Mouse (Mus musculus) embryonic facial prominence, embryonic 15.5 days (tissue): Measurements from ENCODE around the gene Rspo1. TPM values are rescaled to one million over a fixed set of nuclear protein-coding genes. Genes with fewer than 3 reads are reported as not detected.
"Not testable (repeated sequence)": the region's sequence is repeated elsewhere in the genome, so short reads cannot be mapped to it uniquely, and the experiment has no call there.

ENCODE experiments used
- ATAC-seq: fragments of 200-750 bp; cut with Nextera tagmentation; 2 replicates; pipeline ENCODE4 v1.8.0; 2017; ENCODE audit warnings: low read depth, moderate TSS enrichment; ENCODE audit not compliant: insufficient number of reproducible peaks, low FRiP score, low TSS enrichment
- H3K27ac ChIP-seq: fragments of 300-500 bp; sonication (generic); replicated peaks from 2 replicates; pipeline ENCODE4 v1.5.1; 2015; ENCODE audit warnings: mild to moderate bottlenecking, inconsistent platforms
- H3K27me3 ChIP-seq: fragments of 300-500 bp; sonication (generic); 2 replicates; pipeline ENCODE4 v1.6.1; 2015; ENCODE audit warnings: inconsistent platforms
- H3K36me3 ChIP-seq: fragments of 300-500 bp; sonication (generic); 2 replicates; pipeline ENCODE4 v1.6.1; 2015; ENCODE audit warnings: mild to moderate bottlenecking, inconsistent platforms
- H3K4me1 ChIP-seq: fragments of 300-500 bp; sonication (generic); 2 replicates; pipeline ENCODE4 v1.6.1; 2015; ENCODE audit warnings: inconsistent platforms
- H3K4me2 ChIP-seq: fragments of 300-500 bp; sonication (generic); replicated peaks from 2 replicates; pipeline ENCODE4 v1.6.1; 2015; ENCODE audit warnings: mild to moderate bottlenecking, inconsistent platforms
- H3K4me3 ChIP-seq: fragments of 300-500 bp; sonication (generic); replicated peaks from 2 replicates; pipeline ENCODE4 v1.5.1; 2015; ENCODE audit warnings: mild to moderate bottlenecking, inconsistent platforms
- H3K9ac ChIP-seq: fragments of 300-500 bp; sonication (generic); 2 replicates; pipeline ENCODE4 v1.6.1; 2015; ENCODE audit warnings: inconsistent platforms
- H3K9me3 ChIP-seq: fragments of 300-500 bp; sonication (generic); replicated peaks from 2 replicates; pipeline ENCODE4 v1.6.1; 2016; ENCODE audit warnings: inconsistent platforms
- WGBS: fragments of 180-500 bp; shearing (Covaris S2); methylation state at CpG from one replicate; pipeline ENCODE4 v1.1.7; 2015; 5-methylcytosine and 5-hydroxymethylcytosine counted together
- polyA plus RNA-seq: library from polyadenylated mRNA; unstranded; fragments of >200 nt; fragmentation: Nextera tagmentation; extraction: Ambion mirVana; gene quantifications from 2 replicates; pipeline ENCODE4 v1.2.1, GENCODE M21; 2015

Rspo1 gene
- polyA plus RNA-seq: 21.7 and 23.5 TPM in 2 replicates

DNA sequence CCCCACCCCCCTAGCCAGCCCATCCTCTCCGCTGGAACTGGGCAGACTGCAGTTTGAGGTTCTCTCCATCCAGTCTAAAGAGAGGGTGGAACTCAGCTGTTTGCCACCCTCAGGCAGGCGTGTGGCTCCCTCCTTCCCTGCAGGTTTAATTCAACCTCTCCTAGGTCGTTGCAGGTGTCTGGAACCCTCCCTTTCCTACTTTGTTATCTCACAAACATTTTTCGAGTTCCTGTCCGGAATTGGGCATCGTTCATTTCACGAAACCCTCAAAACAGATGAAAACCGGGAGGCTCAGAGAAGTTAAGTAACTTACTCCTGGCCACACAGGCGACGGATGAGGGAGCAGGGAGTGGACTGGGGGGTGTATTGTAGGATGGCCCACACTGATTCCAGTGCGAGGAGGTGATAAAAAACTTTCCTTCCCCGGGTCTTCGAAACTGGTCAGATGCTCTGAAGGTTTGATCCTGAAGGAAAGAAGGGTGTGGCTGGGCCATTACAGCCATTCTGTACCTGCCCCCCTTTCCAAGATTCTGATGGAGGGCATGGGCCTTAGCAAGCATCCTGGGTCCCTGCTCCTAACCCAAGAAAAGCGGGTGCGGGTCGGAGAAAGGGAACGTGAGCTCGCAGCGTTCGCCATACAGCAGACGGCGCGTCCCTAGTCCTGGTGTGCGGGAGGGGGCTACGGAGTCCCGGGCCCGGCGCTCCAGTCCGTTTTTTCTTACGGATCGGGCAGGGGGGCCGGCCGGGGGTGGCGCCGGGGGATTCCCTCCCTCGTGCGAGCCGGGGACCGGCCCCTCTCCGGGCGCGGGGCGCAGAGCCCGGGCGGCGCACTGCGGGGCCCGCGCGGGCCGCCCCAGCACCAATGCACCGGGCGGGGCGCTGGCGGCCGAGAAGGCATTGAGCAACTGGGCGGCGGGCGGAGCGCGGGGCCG is at the start of gene Rspo1:
Gene Rspo1, plus strand, starts transcription at position 760 of the 932 bp plus-strand sequence.
- WGBS: under 1% methylated on average over 50 of the region's 62 CpGs
- H3K9me3 ChIP-seq: no peaks in the 10 kb centered on the region

DNA sequence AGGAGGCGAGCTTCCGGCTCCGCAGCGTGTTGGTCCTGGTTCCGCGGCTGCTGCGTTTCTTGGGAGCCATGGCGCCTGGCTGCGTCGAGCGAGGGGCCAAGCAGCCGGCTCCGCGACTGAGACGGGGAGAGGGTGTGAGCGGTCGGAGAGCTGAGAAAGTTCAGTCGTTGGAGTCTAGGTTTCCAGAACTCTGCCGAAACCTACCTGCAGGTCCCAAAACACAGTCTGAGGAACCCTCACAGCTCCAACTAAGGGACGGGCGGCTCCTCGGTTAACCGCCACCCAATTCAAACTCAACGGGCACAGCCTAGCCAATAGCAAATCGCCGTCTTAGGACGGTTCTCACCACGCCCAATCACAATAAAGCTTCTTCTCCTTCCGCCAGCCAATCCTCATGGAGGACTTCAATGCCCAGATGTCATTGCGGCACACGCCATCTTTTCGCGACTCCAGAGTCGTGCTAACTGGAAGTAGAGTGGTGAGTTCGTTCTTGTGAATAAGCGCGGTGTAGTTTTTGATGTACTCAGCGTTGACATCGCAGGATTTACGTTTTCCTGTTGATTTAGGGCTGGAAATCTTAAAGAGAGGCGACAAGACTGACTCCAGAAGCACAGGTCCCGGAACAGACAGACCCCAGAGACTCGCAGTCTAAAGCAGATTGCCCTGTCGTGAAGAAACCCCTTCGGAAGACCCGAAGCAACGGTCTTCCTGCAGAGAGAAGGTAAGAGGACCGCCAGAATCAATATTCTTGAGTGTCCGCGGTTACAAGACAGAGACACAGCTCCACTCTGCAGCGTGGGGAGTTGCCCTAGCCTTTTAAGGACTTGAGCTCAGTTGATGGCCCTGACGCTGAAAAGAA is 49.4 kb upstream of the Rspo1 start, which contains the start of gene 9930104L06Rik:
Gene 9930104L06Rik, plus strand, starts transcription at position 436 of the 859 bp plus-strand sequence.
- H3K9me3 ChIP-seq: no peaks in the 10 kb centered on the region
- ATAC-seq: peak; percentile 97

More for the DNA sequence above, at the start of gene Rspo1:
- Histone ChIP-seq H3K27me3 (peaks cover 90% of the 10 kb centered on the region), H3K4me3 (peak within 1 kb of the TSS; percentile 56), H3K27ac (peak within 1 kb of the TSS; percentile 51; the same call in 1 of the 2 replicates), H3K4me1 (peaks cover 52% of the 10 kb centered on the region), H3K4me2 (peak within 1 kb of the TSS; percentile 80), H3K9ac (peak within 1 kb of the TSS; percentile 45), H3K36me3 (no peaks in the 10 kb centered on the region)
- ATAC-seq: peak; percentile 66

DNA sequence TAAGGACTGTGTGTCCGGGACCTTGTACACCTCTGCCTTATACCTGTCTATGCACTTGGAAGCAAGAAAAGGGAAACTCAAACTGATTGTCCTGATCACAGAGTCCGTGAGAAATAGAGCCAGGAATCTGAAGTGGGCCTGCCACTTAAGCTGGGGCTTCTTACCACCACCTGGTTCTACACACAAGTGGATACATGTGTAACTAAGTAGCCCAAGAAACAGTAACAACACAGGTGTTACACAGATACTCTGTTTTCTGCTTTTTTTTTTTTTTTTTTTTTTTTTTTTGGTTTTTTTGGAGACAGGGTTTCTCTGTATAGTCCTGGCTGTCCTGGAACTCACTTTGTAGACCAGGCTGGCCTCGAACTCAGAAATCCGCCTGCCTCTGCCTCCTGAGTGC is 47.0 kb upstream of the Rspo1 start, which contains the start of gene Cdca8:
Gene Cdca8, minus strand, starts transcription at position 101 of the 400 bp plus-strand sequence.
- not testable (repeated sequence) for H3K9ac ChIP-seq, H3K4me2 ChIP-seq, ATAC-seq, H3K27me3 ChIP-seq, H3K27ac ChIP-seq, H3K9me3 ChIP-seq
- 0 out of 2 replicates have a peak within 1 kb of the TSS, but pooled peaks have one; percentile 88 for H3K4me3 ChIP-seq
- peaks cover 25% of the 10 kb centered on the region for H3K4me1 ChIP-seq
- 97% methylated on average over 4 of the region's 4 CpGs for WGBS
- peaks cover 35% of the 10 kb centered on the region for H3K36me3 ChIP-seq

More for the DNA sequence above, 49.4 kb upstream of the Rspo1 start, which contains the start of gene 9930104L06Rik:
- Histone ChIP-seq H3K27me3 (no peaks in the 10 kb centered on the region), H3K9ac (peak within 1 kb of the TSS; percentile 74), H3K4me2 (peak within 1 kb of the TSS; percentile 89), H3K4me3 (peak within 1 kb of the TSS; percentile 88), H3K4me1 (peaks cover 25% of the 10 kb centered on the region), H3K36me3 (peaks cover 26% of the 10 kb centered on the region), H3K27ac (peak within 1 kb of the TSS; percentile 60)
- under 1% methylated on average over 52 of the region's 52 CpGs for WGBS

DNA sequence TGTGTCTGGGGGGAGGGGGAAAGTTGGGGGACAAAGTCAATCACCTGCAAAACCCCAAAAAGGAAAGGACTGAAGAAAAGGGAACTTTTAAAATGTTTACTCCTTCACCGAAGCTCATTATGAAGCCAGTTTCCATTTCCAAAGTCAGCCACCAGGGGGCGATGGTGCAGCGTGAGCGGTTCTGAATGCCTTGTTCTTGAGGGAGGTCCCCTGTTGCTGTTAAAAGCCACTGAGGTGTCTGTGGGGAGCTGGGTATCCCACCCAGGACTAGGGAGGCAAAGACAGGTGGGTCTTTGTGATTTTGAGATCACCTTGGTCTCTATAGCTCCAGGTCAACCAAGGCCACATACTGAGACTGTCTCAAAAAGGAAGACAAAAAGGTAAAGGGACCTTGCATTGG is 43.2 kb upstream of the Rspo1 start:
- Histone ChIP-seq H3K36me3 (peaks cover 35% of the 10 kb centered on the region), H3K4me1 (peaks cover 1% of the 10 kb centered on the region; the same call in 1 of the 2 replicates), H3K4me2 (no peak overlapping the region), H3K9ac (no peak overlapping the region), H3K4me3 (no peak overlapping the region), H3K27ac (no peak overlapping the region), H3K9me3 (no peaks in the 10 kb centered on the region), H3K27me3 (no peaks in the 10 kb centered on the region)
- WGBS: 9% methylated on average over 4 of the region's 4 CpGs
- ATAC-seq: no peak

DNA sequence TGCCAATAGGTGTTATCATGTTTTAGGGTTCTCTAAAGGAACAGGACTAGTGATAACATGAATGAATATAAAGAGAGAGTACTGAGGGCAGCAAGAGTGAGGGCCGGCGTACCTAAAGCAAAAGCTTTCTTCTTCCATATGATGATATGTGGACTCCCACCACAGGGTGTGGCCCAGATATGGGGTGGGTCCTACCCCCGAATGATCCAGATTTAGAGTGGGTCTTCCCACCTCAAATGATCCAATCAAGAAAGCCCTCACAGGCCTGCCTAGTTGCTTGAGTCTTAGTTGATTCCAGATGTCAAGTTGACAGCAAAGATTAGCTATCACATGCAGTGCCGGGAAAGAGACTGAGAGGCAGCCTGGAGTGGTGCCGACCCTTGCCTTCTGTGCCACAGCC is 42.4 kb upstream of the Rspo1 start:
- WGBS: 47% methylated on average over 5 of the region's 5 CpGs
- Histone ChIP-seq H3K9ac (no peak overlapping the region), H3K4me3 (no peak overlapping the region), H3K27me3 (no peaks in the 10 kb centered on the region), H3K36me3 (peaks cover 30% of the 10 kb centered on the region), H3K27ac (no peak overlapping the region), H3K9me3 (no peaks in the 10 kb centered on the region), H3K4me2 (no peak overlapping the region), H3K4me1 (no peaks in the 10 kb centered on the region)
- no peak for ATAC-seq

DNA sequence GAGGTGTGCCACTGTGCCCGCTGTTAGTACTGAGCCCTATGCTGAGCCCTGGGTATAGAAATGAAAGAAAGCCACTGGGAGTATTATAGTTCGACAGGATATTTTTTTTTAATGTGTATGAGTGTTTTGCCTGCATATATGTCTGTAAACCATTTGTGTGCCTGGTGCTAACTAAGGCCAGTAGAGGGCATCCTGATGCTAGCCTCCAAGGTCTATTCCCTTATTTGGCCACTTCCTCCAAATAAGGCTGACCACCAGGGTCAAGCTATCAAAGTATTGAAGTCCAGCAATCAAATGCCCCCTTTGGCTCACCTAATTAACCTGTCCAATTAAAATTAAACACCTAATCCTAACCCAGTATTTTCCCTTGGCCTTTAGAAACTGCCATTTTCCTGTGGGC is 41.3 kb upstream of the Rspo1 start:
- no peak for ATAC-seq
- H3K9ac ChIP-seq: no peak overlapping the region
- peaks cover 19% of the 10 kb centered on the region for H3K36me3 ChIP-seq
- 62% methylated on average over 2 of the region's 2 CpGs for WGBS
- peaks cover 6% of the 10 kb centered on the region; the same call in 1 of the 2 replicates for H3K4me1 ChIP-seq
- H3K9me3 ChIP-seq: no peaks in the 10 kb centered on the region
- H3K27me3 ChIP-seq: no peaks in the 10 kb centered on the region
- H3K27ac ChIP-seq: no peak overlapping the region
- no peak overlapping the region for H3K4me3 ChIP-seq
- H3K4me2 ChIP-seq: no peak overlapping the region

DNA sequence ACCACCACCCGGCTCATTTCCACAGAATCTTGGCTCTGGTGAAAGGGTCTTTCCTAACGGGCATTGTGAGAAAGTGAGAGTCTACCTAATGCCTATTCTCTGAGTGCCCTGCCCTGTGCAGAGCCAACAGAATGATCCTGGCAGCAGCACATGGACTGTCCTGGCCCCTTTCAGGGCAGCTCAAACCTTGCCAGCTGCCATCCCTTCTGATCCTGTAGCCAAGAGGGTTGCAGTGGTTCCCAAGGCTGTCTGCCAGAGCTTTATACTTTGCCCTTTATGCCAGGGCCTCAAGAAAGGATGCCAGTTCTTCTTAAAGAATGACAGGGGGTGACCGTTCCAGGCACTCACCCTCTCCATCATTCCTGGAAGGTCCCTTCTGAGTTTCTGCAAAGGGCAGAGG is 36.7 kb upstream of the Rspo1 start:
- H3K4me3 ChIP-seq: no peak overlapping the region
- H3K36me3 ChIP-seq: no peaks in the 10 kb centered on the region
- no peak overlapping the region for H3K4me2 ChIP-seq
- no peaks in the 10 kb centered on the region for H3K27me3 ChIP-seq
- H3K4me1 ChIP-seq: peaks cover 24% of the 10 kb centered on the region
- 88% methylated on average over 3 of the region's 3 CpGs for WGBS
- H3K9me3 ChIP-seq: no peaks in the 10 kb centered on the region
- no peak for ATAC-seq
- H3K27ac ChIP-seq: no peak overlapping the region
- no peak overlapping the region for H3K9ac ChIP-seq

DNA sequence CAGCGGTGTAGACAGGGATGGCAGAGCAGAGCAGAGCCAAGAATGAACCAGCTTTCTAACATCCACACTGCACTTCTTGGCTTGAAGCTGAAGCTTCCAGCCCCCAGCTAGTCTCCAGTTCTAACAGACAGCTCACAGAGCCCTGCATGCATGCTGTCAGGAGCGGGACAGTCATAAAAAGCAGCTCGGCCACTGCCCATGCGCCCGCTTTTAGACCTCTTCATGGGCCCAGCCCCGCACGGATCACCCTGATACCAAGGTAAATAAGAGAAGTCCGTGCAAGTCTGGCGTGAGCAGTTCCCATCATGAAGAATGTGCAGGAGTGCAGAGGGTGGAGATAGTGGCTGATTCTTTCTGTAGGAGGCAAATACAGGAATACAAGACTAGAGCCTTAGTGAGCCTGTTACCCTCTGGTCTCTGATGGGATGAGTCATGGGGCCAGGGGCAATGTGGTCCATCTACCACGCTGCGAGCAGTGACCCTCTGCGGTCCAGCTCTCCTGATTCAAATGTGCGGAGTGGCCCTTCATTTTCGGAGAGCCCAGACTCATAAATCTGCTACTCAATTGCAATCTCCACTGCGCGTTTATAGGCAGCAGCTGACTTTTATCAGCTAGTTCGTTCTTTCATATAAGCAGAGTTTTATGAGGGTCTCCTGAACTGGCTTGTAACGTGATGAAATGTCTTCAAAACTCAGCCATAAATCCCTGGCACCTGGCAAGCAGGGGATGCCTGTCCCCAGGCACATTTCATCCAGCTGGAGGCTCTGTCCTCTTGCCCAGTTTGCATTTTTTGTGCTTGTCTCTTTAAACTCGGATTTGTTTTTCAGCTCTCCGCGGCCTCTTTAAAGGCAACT is 35.8 kb upstream of the Rspo1 start:
- WGBS: 69% methylated on average over 21 of the region's 21 CpGs
- Histone ChIP-seq H3K36me3 (no peaks in the 10 kb centered on the region), H3K27ac (peak overlapping the region; percentile 11), H3K9me3 (no peaks in the 10 kb centered on the region), H3K4me2 (no peak overlapping the region), H3K27me3 (no peaks in the 10 kb centered on the region), H3K4me3 (no peak overlapping the region), H3K4me1 (peaks cover 24% of the 10 kb centered on the region), H3K9ac (no peak overlapping the region)
- no peak for ATAC-seq

DNA sequence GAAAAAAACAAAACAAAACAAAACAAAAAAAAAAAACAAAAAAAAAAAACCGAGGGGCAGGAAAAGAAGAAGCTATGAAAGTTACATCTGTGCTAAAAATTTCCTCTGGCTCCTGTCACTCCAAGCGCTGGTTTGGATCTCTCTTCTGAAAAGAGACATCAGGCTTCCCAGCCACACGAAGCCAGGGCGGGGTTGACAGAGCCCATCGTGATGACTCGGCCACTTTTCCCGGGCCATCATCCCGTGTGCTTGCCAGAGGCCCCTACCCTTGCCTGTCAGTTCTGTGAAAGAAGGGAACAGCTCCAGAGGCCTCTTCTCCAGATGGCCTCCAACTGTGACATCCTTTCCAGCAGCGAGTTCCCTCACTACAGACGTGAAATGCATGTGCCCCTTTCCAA is 35.2 kb upstream of the Rspo1 start:
- no peak for ATAC-seq
- H3K9me3 ChIP-seq: no peaks in the 10 kb centered on the region
- H3K27me3 ChIP-seq: no peaks in the 10 kb centered on the region
- H3K27ac ChIP-seq: peak overlapping the region; percentile 66
- no peak overlapping the region for H3K4me3 ChIP-seq
- WGBS: 27% methylated on average over 10 of the region's 10 CpGs
- H3K36me3 ChIP-seq: no peaks in the 10 kb centered on the region
- no peak overlapping the region for H3K4me2 ChIP-seq
- H3K9ac ChIP-seq: no peak overlapping the region
- H3K4me1 ChIP-seq: peaks cover 24% of the 10 kb centered on the region

DNA sequence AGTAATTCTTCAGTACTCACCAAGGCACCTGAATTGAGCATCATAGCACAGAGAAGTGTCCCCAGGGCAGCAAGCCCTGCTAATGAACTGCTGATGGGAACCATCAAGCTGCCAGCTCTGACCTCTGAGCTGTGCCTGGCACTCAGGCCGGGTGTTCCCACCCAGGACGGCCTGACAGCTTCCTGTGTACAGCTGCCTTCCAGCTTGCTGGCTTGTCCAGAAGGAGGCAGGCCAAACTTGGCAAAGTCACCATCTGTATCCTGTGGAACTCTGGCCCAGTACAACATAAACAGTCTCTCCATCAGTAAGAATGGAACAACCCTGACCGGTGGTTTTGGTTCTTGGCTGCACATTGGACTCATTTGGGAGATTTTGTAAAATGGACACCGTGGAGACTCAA is 32.7 kb upstream of the Rspo1 start:
- no peak overlapping the region for H3K4me3 ChIP-seq
- no peaks in the 10 kb centered on the region for H3K27me3 ChIP-seq
- WGBS: 46% methylated on average over 4 of the region's 4 CpGs
- no peak overlapping the region for H3K4me2 ChIP-seq
- no peaks in the 10 kb centered on the region for H3K36me3 ChIP-seq
- no peaks in the 10 kb centered on the region for H3K9me3 ChIP-seq
- no peak overlapping the region for H3K9ac ChIP-seq
- peaks cover 24% of the 10 kb centered on the region for H3K4me1 ChIP-seq
- ATAC-seq: no peak; the same call in 1 of the 2 replicates
- no peak overlapping the region for H3K27ac ChIP-seq
